ENCODE assay signal across 32 mouse cellular contexts in genomic region chr11:98713703-98714102, GRCm38 (mm10). TPM values are rescaled to one million over a fixed set of nuclear protein-coding genes. Genes with fewer than 3 reads are reported as not detected.
DNase-seq lines count a peak whose midpoint lies in the region; ATAC-seq and TF ChIP-seq lines count a peak whose summit lies in the region.
"Had no signal": no experiment of that assay in that cellular context is flagged by ENCODE, and none has a peak within 500 bp of the region (broad histone marks: within the 10 kb centered on the region; RNA-seq: fewer than 3 reads in every experiment).

No protein-coding gene starts in this region.

- no peak overlapping the region for H3K9ac ChIP-seq in liver, postnatal 0 days (replicated peaks)
- no peak overlapping the region for H3K9ac ChIP-seq in liver, embryonic 11.5 days (ENCODE audit: low read depth, low read length)
- H3K9ac ChIP-seq: embryonic facial prominence, embryonic 12.5 days; heart, embryonic 13.5 days; hindbrain, embryonic 15.5 days; limb, embryonic 13.5 days; liver, embryonic 12.5 days; midbrain, embryonic 13.5 days; neural tube, embryonic 13.5 days had no signal

- no peaks in the 10 kb centered on the region for H3K9me3 ChIP-seq in liver, postnatal 0 days (ENCODE audit: low read length)
- no peaks in the 10 kb centered on the region for H3K9me3 ChIP-seq in liver, embryonic 11.5 days (ENCODE audit: control insufficient read depth, low read length)
- H3K9me3 ChIP-seq: embryonic facial prominence, embryonic 12.5 days; heart, embryonic 13.5 days; hindbrain, embryonic 10.5 days; hindbrain, embryonic 15.5 days; limb, embryonic 13.5 days; liver, embryonic 12.5 days; midbrain, embryonic 13.5 days; neural tube, embryonic 13.5 days had no signal

- DNase-seq in kidney, adult 2 months: peak; percentile 52
- no peak for DNase-seq in kidney, adult 11 months
- DNase-seq in liver, postnatal 0 days: peak; percentile 14
- no peak for DNase-seq in liver, embryonic 11.5 days (ENCODE audit: low spot score)
- DNase-seq in thymus, postnatal 0 days (ENCODE audit: low spot score): peak; percentile 25
- no peak for DNase-seq in thymus, postnatal 14 days
- DNase-seq in urinary bladder, postnatal 14 days (ENCODE audit: low spot score): no peak
- DNase-seq: adrenal gland, postnatal 14 days; cerebellum, adult 11-12 months; cerebellum, adult 9-11 months; embryo, embryonic 11 days; gastrocnemius, postnatal 36 days; heart, adult 2 months; heart, postnatal 14 days; lung, adult 2 months; right cerebral cortex, postnatal 4 days; thymus, postnatal 25 days had no signal

- H3K36me3 ChIP-seq in kidney, adult 2 months (ENCODE audit: control insufficient read depth, insufficient read depth, low read length): no peaks in the 10 kb centered on the region
- H3K36me3 ChIP-seq in liver, postnatal 0 days (replicated peaks; ENCODE audit: insufficient read depth, low read length): peaks cover 29% of the 10 kb centered on the region
- H3K36me3 ChIP-seq in liver, embryonic 11.5 days (ENCODE audit: control insufficient read depth, insufficient read depth, low read length): peaks cover 41% of the 10 kb centered on the region

- no peaks in the 10 kb centered on the region for H3K27me3 ChIP-seq in kidney, adult 2 months (replicated peaks; ENCODE audit: control insufficient read depth, insufficient read depth, low read length)
- H3K27me3 ChIP-seq in liver, postnatal 0 days (ENCODE audit: insufficient read depth, low read length): no peaks in the 10 kb centered on the region
- no peaks in the 10 kb centered on the region for H3K27me3 ChIP-seq in liver, embryonic 11.5 days (replicated peaks; ENCODE audit: control insufficient read depth, insufficient read depth, low read length)
- H3K27me3 ChIP-seq: embryonic facial prominence, embryonic 12.5 days; heart, embryonic 13.5 days; hindbrain, embryonic 15.5 days; limb, embryonic 13.5 days; liver, embryonic 12.5 days; midbrain, embryonic 13.5 days; neural tube, embryonic 13.5 days had no signal

- H3K4me1 ChIP-seq in kidney, adult 2 months (ENCODE audit: control insufficient read depth, insufficient read depth, low read length): peaks cover 15% of the 10 kb centered on the region
- peaks cover 30% of the 10 kb centered on the region for H3K4me1 ChIP-seq in liver, postnatal 0 days (ENCODE audit: insufficient read depth)
- peaks cover 20% of the 10 kb centered on the region for H3K4me1 ChIP-seq in liver, embryonic 11.5 days (replicated peaks; ENCODE audit: control insufficient read depth, insufficient read depth, low read length)

- ATAC-seq in liver, postnatal 0 days: no peak
- ATAC-seq in liver, embryonic 11.5 days (replicated peaks; ENCODE audit: low FRiP score): no peak
- ATAC-seq: CD4-positive, CD25-positive, alpha-beta regulatory T cell, adult 4 months; forebrain, embryonic 14.5 days; inflammation-experienced regulatory T-cells, adult 6 months; liver, embryonic 12.5 days; midbrain, embryonic 13.5 days had no signal

- no peak overlapping the region for H3K4me3 ChIP-seq in kidney, adult 2 months (ENCODE audit: insufficient read depth, low read depth, low read length)
- H3K4me3 ChIP-seq in liver, postnatal 0 days (ENCODE audit: low read depth, low read length): no peak overlapping the region
- no peak overlapping the region for H3K4me3 ChIP-seq in liver, embryonic 11.5 days (ENCODE audit: low read depth, low read length)
- H3K4me3 ChIP-seq: embryonic facial prominence, embryonic 12.5 days; heart, adult 2 months; heart, embryonic 13.5 days; hindbrain, embryonic 10.5 days; hindbrain, embryonic 15.5 days; limb, embryonic 13.5 days; liver, embryonic 12.5 days; midbrain, embryonic 13.5 days; neural tube, embryonic 13.5 days had no signal

- 59% methylated on average over 12 of the region's 12 CpGs for WGBS in kidney, adult 2 months
- WGBS in liver, postnatal 0 days (ENCODE audit: insufficient replicate concordance): 69% methylated on average over 12 of the region's 12 CpGs
- 83% methylated on average over 12 of the region's 12 CpGs for WGBS in liver, embryonic 11.5 days

- no peak overlapping the region for H3K27ac ChIP-seq in kidney, adult 2 months (ENCODE audit: insufficient read depth, low read depth, low read length)
- 0 out of 2 replicates have a peak overlapping the region, but pooled peaks have one; percentile 23 for H3K27ac ChIP-seq in liver, postnatal 0 days (ENCODE audit: low read depth)
- H3K27ac ChIP-seq in liver, embryonic 11.5 days (ENCODE audit: low read depth, low read length): no peak overlapping the region
- H3K27ac ChIP-seq: embryonic facial prominence, embryonic 12.5 days; heart, adult 2 months; heart, embryonic 13.5 days; hindbrain, embryonic 10.5 days; hindbrain, embryonic 15.5 days; kidney, postnatal 0 days; limb, embryonic 13.5 days; macrophage; midbrain, embryonic 13.5 days; neural tube, embryonic 13.5 days; stomach, postnatal 0 days had no signal

- TF ChIP-seq POLR2A in kidney, adult 2 months (IDR thresholded peaks at IDR 0.05; ENCODE audit: low read depth, low read length): no peak

- TF ChIP-seq EP300 in liver, postnatal 0 days (IDR thresholded peaks at IDR 0.05; ENCODE audit: low read depth): no peak

- H3K4me2 ChIP-seq in liver, postnatal 0 days (ENCODE audit: low read depth, low read length): no peak overlapping the region
- no peak overlapping the region for H3K4me2 ChIP-seq in liver, embryonic 11.5 days
- H3K4me2 ChIP-seq: embryonic facial prominence, embryonic 12.5 days; heart, embryonic 13.5 days; hindbrain, embryonic 15.5 days; limb, embryonic 13.5 days; liver, embryonic 12.5 days; midbrain, embryonic 13.5 days; neural tube, embryonic 13.5 days had no signal

- TF ChIP-seq CTCF in kidney, adult 2 months (conservative IDR thresholded peaks at IDR 0.05; ENCODE audit: insufficient read depth, insufficient read length, low read depth, low read length): no peak
- TF ChIP-seq CTCF in liver, postnatal 0 days (IDR thresholded peaks at IDR 0.05; ENCODE audit: low read depth): no peak

RNA-seq across cellular contexts. Expression of gene Csf3, which starts 12.6 kb away (rescaled TPM):
- not detected in 2 replicates for polyA plus RNA-seq in kidney, adult 2 months (2012; rRNA removed)
- not detected in 2 replicates for polyA plus RNA-seq in liver, postnatal 0 days (2015; fragmentation: Nextera tagmentation; extraction: Ambion mirVana)
- polyA plus RNA-seq in liver, embryonic 11.5 days (2014; fragmentation: Nextera tagmentation; extraction: Ambion mirVana): not detected in 2 replicates
- not detected in 2 replicates for polyA plus RNA-seq in thymus, postnatal 0 days (2015; fragmentation: Nextera tagmentation; extraction: Ambion mirVana)
- polyA plus RNA-seq: CD4-positive, CD25-positive, alpha-beta regulatory T cell, adult 4 months; embryonic facial prominence, embryonic 12.5 days; forebrain, embryonic 14.5 days; heart, adult 2 months; heart, embryonic 13.5 days; hindbrain, embryonic 10.5 days; hindbrain, embryonic 15.5 days; inflammation-experienced regulatory T-cells, adult 6 months; limb, embryonic 13.5 days; liver, embryonic 12.5 days; lung, adult 2 months; macrophage; midbrain, embryonic 13.5 days; neural tube, embryonic 13.5 days had no signal

RNA-seq across cellular contexts. Expression of gene Med24, which starts 15.5 kb away (rescaled TPM):
- polyA plus RNA-seq in kidney, adult 2 months (2012; rRNA removed): 45.3 and 54.1 TPM in 2 replicates
- polyA plus RNA-seq in liver, postnatal 0 days (2015; fragmentation: Nextera tagmentation; extraction: Ambion mirVana): 10.5 and 10.9 TPM in 2 replicates
- 61.9 and 63.6 TPM in 2 replicates for polyA plus RNA-seq in liver, embryonic 11.5 days (2014; fragmentation: Nextera tagmentation; extraction: Ambion mirVana)
- polyA plus RNA-seq in thymus, postnatal 0 days (2015; fragmentation: Nextera tagmentation; extraction: Ambion mirVana): 48.3 and 48.5 TPM in 2 replicates

RNA-seq across cellular contexts. Expression of gene Thra, which starts 26.7 kb away (rescaled TPM):
- polyA plus RNA-seq in kidney, adult 2 months (2012; rRNA removed): 92.7 and 97.2 TPM in 2 replicates
- 5.1 and 6.1 TPM in 2 replicates for polyA plus RNA-seq in liver, postnatal 0 days (2015; fragmentation: Nextera tagmentation; extraction: Ambion mirVana)
- polyA plus RNA-seq in liver, embryonic 11.5 days (2014; fragmentation: Nextera tagmentation; extraction: Ambion mirVana): 26.6 and 31.6 TPM in 2 replicates
- 7.3 and 9.1 TPM in 2 replicates for polyA plus RNA-seq in thymus, postnatal 0 days (2015; fragmentation: Nextera tagmentation; extraction: Ambion mirVana)

RNA-seq across cellular contexts. Expression of gene Psmd3, which starts 31.3 kb away (rescaled TPM):
- polyA plus RNA-seq in kidney, adult 2 months (2012; rRNA removed): 307 and 331 TPM in 2 replicates
- polyA plus RNA-seq in liver, postnatal 0 days (2015; fragmentation: Nextera tagmentation; extraction: Ambion mirVana): 67.5 and 71.0 TPM in 2 replicates
- polyA plus RNA-seq in liver, embryonic 11.5 days (2014; fragmentation: Nextera tagmentation; extraction: Ambion mirVana): 201 and 207 TPM in 2 replicates
- polyA plus RNA-seq in thymus, postnatal 0 days (2015; fragmentation: Nextera tagmentation; extraction: Ambion mirVana): 211 and 224 TPM in 2 replicates

RNA-seq across cellular contexts. Expression of gene Gsdma, which starts 49.6 kb away (rescaled TPM):
- polyA plus RNA-seq in kidney, adult 2 months (2012; rRNA removed): not detected in 2 replicates
- not detected in 2 replicates for polyA plus RNA-seq in liver, postnatal 0 days (2015; fragmentation: Nextera tagmentation; extraction: Ambion mirVana)
- polyA plus RNA-seq in liver, embryonic 11.5 days (2014; fragmentation: Nextera tagmentation; extraction: Ambion mirVana): not detected in 2 replicates
- polyA plus RNA-seq in thymus, postnatal 0 days (2015; fragmentation: Nextera tagmentation; extraction: Ambion mirVana): 0.49 and 0.80 TPM in 2 replicates
- polyA plus RNA-seq: forebrain, embryonic 14.5 days; hindbrain, embryonic 15.5 days; inflammation-experienced regulatory T-cells, adult 6 months; liver, embryonic 12.5 days; macrophage; midbrain, embryonic 13.5 days; neural tube, embryonic 13.5 days; spleen, adult 2 months had no signal

Comparison
In these comparisons a context has a peak if more than half of its experiments do, and no peak if none do; other contexts are left out.
1. DNase-seq: peak in kidney, adult 2 months (single experiment), liver, postnatal 0 days (single experiment) and thymus, postnatal 0 days (single experiment); none in kidney, adult 11 months (single experiment), liver, embryonic 11.5 days (single experiment), thymus, postnatal 14 days (single experiment) and urinary bladder, postnatal 14 days (single experiment).